Mouse (Mus musculus): Measurements from ENCODE around the gene Macrod1. TPM values are rescaled to one million over a fixed set of nuclear protein-coding genes. Genes with fewer than 3 reads are reported as not detected.

Macrod1 gene
- polyA plus RNA-seq, 1 experiment, result 5.7 TPM

DNA sequence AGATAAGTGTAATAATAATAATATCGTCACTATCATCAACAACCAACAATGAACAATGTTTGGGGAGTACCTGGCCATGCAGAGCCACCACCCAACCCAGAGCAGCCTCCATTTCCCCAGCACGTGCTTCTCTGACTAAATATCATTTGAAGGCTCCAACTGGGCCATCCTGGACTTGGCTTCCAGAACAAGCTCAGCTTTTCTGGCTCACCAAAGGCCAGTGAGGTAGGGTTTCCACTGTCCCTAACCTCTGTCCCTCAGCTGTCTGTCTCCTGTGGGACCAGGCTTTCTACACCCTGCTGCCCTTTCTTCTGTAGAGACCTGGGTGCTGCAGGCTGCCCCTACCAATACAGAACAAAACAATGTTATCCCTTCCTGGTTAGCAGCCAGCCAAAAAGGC lies 50.0 kb downstream of the Macrod1 start:
- TF ChIP-seq POLR2A (IDR thresholded peaks at IDR 0.05; ENCODE audit: borderline replicate concordance, extremely low read depth, insufficient read depth, insufficient read length, poor library complexity, severe bottlenecking) (no peak), CTCF (IDR thresholded peaks at IDR 0.05; ENCODE audit: borderline replicate concordance, extremely low read depth, insufficient read depth, insufficient read length) (no peak)
- no peak for DNase-seq (ENCODE audit: low read depth)

DNA sequence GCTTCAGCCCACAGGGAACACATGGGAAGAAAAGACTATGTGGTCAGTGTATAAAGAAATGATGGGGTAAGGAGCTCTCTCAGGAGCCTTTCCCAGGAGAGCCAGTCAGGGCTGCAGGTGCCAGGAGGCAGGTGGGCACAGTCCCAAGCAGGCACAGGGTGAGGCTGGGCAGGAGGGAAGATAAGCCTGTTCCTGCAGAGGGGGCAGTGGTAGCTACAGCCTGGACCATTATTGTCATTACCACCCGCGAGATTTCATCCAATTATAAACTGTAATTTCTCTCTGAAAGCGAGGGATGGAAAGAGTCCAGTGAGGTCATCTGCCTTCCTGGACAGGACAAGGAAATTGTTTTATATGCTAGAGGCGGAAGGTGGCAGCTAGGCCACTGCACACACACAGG lies 50.6 kb downstream of the Macrod1 start:
- DNase-seq (ENCODE audit: low read depth), result no peak
- no peak for TF ChIP-seq CTCF (IDR thresholded peaks at IDR 0.05; ENCODE audit: borderline replicate concordance, extremely low read depth, insufficient read depth, insufficient read length)
- TF ChIP-seq POLR2A (IDR thresholded peaks at IDR 0.05; ENCODE audit: borderline replicate concordance, extremely low read depth, insufficient read depth, insufficient read length, poor library complexity, severe bottlenecking), result no peak

DNA sequence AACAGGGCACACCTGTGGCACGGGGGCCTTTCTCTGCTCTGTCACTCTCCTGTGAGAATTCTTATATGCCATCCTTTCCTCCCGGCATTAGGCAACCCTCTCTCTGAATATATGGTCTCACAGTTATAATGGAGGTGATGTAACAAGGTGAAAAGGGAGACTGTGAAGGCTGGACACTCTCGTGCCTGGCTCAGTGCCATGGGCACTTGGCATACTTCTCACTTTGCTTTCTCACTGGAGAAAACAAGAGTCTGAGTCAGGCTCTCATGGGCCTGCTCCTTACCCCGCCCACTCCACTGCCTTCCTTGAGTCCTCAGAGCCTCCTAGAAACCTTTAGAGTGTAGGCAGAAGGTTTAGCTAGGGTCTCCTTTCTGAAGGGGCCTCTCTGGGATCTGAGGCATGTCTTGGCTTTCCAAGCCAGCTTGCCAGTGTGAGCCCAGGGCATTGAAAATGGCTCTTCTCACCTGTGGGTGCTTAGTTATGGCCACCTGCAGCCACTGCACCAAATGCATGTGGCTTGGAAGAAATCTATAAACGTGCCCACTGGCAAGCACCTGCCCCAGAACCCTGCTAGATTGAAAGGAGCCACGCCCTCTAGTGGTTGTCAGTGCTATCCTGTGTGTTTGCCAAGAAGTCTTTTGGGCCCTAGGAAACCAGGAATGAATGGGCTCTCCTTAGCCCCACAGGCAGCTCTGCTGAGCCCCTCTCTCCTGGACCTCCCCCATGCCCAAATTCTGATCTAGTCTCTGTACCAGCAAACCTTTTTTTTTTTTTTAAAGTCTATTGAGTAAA lies 51.7 kb downstream of the Macrod1 start:
- DNase-seq (ENCODE audit: low read depth), result peak; percentile 66
- TF ChIP-seq CTCF (IDR thresholded peaks at IDR 0.05; ENCODE audit: borderline replicate concordance, extremely low read depth, insufficient read depth, insufficient read length) (peak; percentile 57), POLR2A (IDR thresholded peaks at IDR 0.05; ENCODE audit: borderline replicate concordance, extremely low read depth, insufficient read depth, insufficient read length, poor library complexity, severe bottlenecking) (no peak)

DNA sequence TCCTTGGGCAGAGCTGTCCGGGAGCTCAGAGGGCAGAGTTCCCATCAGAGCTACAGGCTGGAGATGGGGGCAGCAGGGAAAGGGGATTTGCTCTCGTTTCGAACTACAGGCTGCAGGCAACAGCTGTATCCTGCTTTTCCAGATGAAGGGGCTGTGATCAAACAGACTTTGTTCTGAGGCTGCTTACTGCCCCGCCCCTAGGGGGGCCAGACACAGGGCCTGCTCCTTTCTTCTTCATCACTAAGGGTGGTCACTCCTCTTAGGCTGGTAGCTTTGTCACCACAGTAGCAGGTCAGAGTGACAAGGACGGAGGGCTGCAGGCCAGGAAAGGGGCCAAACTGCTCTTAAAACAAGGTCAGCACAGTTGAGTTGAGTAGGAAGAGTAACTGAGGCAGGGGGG lies 53.5 kb downstream of the Macrod1 start:
- TF ChIP-seq POLR2A (IDR thresholded peaks at IDR 0.05; ENCODE audit: borderline replicate concordance, extremely low read depth, insufficient read depth, insufficient read length, poor library complexity, severe bottlenecking) (no peak), CTCF (IDR thresholded peaks at IDR 0.05; ENCODE audit: borderline replicate concordance, extremely low read depth, insufficient read depth, insufficient read length) (no peak)
- DNase-seq (ENCODE audit: low read depth), result no peak

DNA sequence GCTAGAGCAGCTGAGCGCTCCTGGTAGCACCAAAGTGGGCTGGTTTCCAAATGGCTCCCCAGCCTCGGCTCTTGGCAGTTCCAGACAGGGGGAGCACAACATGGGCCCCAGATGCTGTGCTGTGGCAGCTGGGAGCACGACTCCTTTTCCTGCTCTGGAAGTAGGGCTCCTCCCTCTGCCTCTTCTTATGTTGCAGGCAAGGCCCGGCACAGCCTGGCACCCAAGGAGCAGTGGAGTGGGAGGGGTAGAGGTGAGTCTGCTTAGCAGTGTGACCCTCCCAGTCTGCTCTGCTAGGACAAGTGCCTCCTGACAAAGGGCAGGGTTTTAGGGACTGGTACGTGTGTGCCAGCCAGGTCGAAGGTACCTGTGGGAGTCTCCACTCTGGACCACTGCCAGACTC lies 54.3 kb downstream of the Macrod1 start:
- DNase-seq (ENCODE audit: low read depth), result peak; percentile 67
- TF ChIP-seq CTCF (IDR thresholded peaks at IDR 0.05; ENCODE audit: borderline replicate concordance, extremely low read depth, insufficient read depth, insufficient read length), result no peak
- TF ChIP-seq POLR2A (IDR thresholded peaks at IDR 0.05; ENCODE audit: borderline replicate concordance, extremely low read depth, insufficient read depth, insufficient read length, poor library complexity, severe bottlenecking), result no peak

DNA sequence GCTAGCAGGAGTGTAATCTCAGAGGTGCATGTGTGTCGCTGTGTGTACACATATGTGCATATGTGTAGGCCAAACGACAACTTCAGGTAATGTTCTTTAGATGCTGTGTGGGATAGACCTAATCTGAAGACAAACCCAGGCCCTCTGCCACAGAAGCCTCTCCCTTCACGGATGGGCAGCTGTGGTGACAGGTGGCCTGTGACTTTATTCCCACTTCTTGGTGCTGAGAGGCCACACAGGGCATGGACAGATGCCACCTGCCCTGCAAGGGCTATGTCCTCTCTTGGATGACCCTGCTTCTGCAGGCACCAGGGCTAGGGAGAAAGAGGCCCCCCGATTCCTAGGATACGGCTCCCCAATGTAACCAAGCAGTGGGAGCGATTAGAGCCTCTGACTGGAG lies 54.7 kb downstream of the Macrod1 start:
- TF ChIP-seq POLR2A (IDR thresholded peaks at IDR 0.05; ENCODE audit: borderline replicate concordance, extremely low read depth, insufficient read depth, insufficient read length, poor library complexity, severe bottlenecking) (no peak), CTCF (IDR thresholded peaks at IDR 0.05; ENCODE audit: borderline replicate concordance, extremely low read depth, insufficient read depth, insufficient read length) (no peak)
- DNase-seq (ENCODE audit: low read depth), result no peak

DNA sequence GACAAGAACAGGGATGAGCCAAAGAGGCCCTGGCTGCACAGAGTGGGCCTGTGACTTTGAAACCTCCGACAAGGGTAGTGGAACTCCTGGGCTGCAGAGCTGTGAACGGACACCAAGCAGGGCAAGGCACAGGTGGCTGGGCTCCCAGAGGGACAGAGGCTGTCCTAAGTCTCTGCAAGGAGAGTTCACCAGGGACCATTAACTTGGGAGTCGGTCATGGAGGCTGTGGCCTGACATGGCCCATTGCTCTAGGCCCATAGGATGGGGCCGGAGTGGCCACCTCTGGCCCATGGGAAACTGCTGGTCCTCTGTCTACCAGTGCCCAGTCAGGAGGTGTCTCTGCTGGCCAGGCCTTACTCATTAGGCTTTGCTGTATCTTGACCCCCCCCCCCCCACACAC lies 55.1 kb downstream of the Macrod1 start:
- DNase-seq (ENCODE audit: low read depth), result no peak
- no peak for TF ChIP-seq CTCF (IDR thresholded peaks at IDR 0.05; ENCODE audit: borderline replicate concordance, extremely low read depth, insufficient read depth, insufficient read length)
- TF ChIP-seq POLR2A (IDR thresholded peaks at IDR 0.05; ENCODE audit: borderline replicate concordance, extremely low read depth, insufficient read depth, insufficient read length, poor library complexity, severe bottlenecking), result no peak

DNA sequence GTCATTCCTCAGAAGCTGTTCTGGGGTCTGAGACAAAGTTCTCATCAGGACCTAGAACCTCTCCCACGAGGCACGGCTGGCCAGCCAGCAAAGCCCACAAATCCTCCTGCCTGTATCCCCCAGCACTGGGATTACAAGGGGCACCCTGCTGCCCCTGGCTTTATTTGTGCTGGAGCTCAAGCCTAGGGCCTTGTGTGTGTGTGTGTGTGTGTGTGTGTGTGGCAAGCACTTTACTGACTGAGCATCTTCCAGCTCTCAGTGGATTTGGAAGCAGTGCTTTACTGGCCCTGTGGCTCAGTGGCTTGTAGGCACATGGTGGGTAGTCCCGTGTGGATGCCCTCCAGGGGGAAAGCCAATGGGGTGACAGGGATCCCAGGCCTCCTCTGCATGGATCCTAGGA lies 56.0 kb downstream of the Macrod1 start:
- TF ChIP-seq CTCF (IDR thresholded peaks at IDR 0.05; ENCODE audit: borderline replicate concordance, extremely low read depth, insufficient read depth, insufficient read length) (no peak), POLR2A (IDR thresholded peaks at IDR 0.05; ENCODE audit: borderline replicate concordance, extremely low read depth, insufficient read depth, insufficient read length, poor library complexity, severe bottlenecking) (no peak)
- no peak for DNase-seq (ENCODE audit: low read depth)

DNA sequence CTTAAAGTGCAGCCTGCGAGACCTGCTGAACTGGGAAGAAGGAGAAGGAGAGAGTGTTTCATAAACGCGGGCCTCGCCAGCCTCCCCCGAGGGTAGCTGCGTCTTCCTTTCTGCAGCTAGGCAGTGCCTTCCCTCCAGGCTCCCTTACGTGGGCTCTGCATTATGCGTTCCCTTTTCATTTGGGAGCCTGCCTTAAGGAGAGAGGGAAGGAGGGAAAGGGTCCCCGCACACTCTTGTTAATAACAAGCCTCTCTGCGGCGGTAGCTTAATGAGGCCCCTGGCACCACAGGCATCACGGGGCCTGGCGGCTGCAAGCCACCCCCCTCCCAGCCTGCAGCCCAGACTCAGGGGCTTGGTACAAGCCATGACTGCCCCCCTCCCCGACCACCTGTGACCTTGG lies 57.0 kb downstream of the Macrod1 start:
- TF ChIP-seq CTCF (IDR thresholded peaks at IDR 0.05; ENCODE audit: borderline replicate concordance, extremely low read depth, insufficient read depth, insufficient read length) (no peak), POLR2A (IDR thresholded peaks at IDR 0.05; ENCODE audit: borderline replicate concordance, extremely low read depth, insufficient read depth, insufficient read length, poor library complexity, severe bottlenecking) (no peak)
- DNase-seq (ENCODE audit: low read depth), result peak; percentile 84

DNA sequence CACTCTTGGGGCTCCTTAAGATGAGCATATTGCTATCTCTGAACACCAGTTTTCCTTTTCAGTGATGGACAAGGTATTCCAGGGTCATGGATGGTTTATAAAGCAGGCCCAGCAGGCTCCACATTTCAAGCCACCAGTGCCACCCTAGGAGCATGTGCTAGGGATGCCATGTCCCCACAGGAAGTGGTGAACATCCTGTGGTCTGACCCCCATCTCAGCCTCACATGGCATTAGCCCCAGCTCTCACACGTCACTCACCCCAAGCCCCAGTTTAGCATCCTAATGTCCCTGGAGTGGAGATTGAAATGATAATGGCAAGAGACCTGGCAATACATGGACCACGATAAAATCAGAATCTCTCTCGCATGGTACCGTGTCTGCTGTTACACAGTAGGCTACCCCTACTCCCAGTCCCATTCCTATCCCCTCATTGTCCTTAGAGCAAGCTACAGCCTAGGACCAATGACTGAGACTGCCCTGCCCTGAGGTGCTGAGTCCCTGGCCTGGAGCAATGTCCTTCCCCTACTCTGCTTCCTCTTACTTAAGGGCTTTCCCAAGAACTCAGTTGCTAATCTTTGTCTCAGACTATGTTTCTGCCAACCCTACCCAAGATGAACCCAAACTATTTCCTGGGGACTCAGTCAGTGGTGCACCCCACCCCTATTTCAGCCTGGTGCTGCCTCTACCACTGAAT lies 59.6 kb downstream of the Macrod1 start:
- no peak for TF ChIP-seq POLR2A (IDR thresholded peaks at IDR 0.05; ENCODE audit: borderline replicate concordance, extremely low read depth, insufficient read depth, insufficient read length, poor library complexity, severe bottlenecking)
- TF ChIP-seq CTCF (IDR thresholded peaks at IDR 0.05; ENCODE audit: borderline replicate concordance, extremely low read depth, insufficient read depth, insufficient read length), result no peak
- DNase-seq (ENCODE audit: low read depth), result no peak

DNA sequence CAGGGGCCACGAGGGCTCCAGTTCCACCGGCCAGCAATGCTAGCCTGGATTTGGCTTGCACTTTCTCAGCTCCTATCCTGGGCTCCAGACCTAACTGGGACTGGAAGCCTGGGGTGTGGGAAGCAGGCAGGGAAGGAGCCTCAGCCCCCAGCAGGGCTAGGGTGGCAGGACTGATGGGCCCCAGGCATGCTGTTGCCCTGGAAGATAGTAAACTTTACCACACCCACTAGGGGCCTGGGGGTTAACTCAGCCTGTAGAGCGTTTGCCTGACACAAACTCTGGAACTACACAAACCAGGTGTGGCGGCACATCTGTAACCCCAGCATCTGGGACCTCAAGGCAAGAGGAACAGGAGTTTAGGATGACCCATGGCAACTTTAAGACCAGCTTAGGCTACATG lies 60.5 kb downstream of the Macrod1 start:
- no peak for DNase-seq (ENCODE audit: low read depth)
- TF ChIP-seq POLR2A (IDR thresholded peaks at IDR 0.05; ENCODE audit: borderline replicate concordance, extremely low read depth, insufficient read depth, insufficient read length, poor library complexity, severe bottlenecking) (no peak), CTCF (IDR thresholded peaks at IDR 0.05; ENCODE audit: borderline replicate concordance, extremely low read depth, insufficient read depth, insufficient read length) (no peak)

All from brain, embryonic 14.5 days (tissue).